Mouse (Mus musculus) neural tube, embryonic 12.5 days (tissue): ENCODE results near the gene Il17rc. TPM values are rescaled to one million over a fixed set of nuclear protein-coding genes. Genes with fewer than 3 reads are reported as not detected.

Experiments used
- ATAC-seq: fragments of 200-750 bp; cut with Nextera tagmentation; 2 replicates; pipeline ENCODE4 v1.8.0; 2017; ENCODE audit warnings: low read depth, mild to moderate bottlenecking, moderate TSS enrichment, moderate library complexity; ENCODE audit not compliant: low FRiP score
- H3K27ac ChIP-seq: fragments of 300-500 bp; sonication (generic); 2 replicates; pipeline ENCODE4 v1.5.1; 2016
- H3K27me3 ChIP-seq: fragments of 300-500 bp; sonication (generic); replicated peaks from 2 replicates; pipeline ENCODE4 v1.6.1; 2016; ENCODE audit warnings: mild to moderate bottlenecking
- H3K36me3 ChIP-seq: fragments of 300-500 bp; sonication (generic); 2 replicates; pipeline ENCODE4 v1.6.1; 2016; ENCODE audit warnings: mild to moderate bottlenecking
- H3K4me1 ChIP-seq: fragments of 300-500 bp; sonication (generic); 2 replicates; pipeline ENCODE4 v1.6.1; 2016
- H3K4me2 ChIP-seq: fragments of 300-500 bp; sonication (generic); replicated peaks from 2 replicates; pipeline ENCODE4 v1.6.1; 2016; ENCODE audit warnings: mild to moderate bottlenecking
- H3K4me3 ChIP-seq: fragments of 300-500 bp; sonication (generic); 2 replicates; pipeline ENCODE4 v1.5.1; 2016
- H3K9ac ChIP-seq: fragments of 300-500 bp; sonication (generic); 2 replicates; pipeline ENCODE4 v1.6.1; 2016; ENCODE audit warnings: mild to moderate bottlenecking
- H3K9me3 ChIP-seq: fragments of 300-500 bp; sonication (generic); 2 replicates; pipeline ENCODE4 v1.6.1; 2016; ENCODE audit warnings: mild to moderate bottlenecking
- WGBS: fragments of 180-500 bp; shearing (Covaris S2); methylation state at CpG from one replicate; pipeline ENCODE4 v1.1.7; 2016; 5-methylcytosine and 5-hydroxymethylcytosine counted together
- polyA plus RNA-seq: library from polyadenylated mRNA; unstranded; fragments of >200 nt; fragmentation: Nextera tagmentation; extraction: Ambion mirVana; gene quantifications from 2 replicates; pipeline ENCODE4 v1.2.1, GENCODE M21; 2016

Il17rc gene
- polyA plus RNA-seq, 1 experiment from 2014 or later = 2.4 TPM

DNA sequence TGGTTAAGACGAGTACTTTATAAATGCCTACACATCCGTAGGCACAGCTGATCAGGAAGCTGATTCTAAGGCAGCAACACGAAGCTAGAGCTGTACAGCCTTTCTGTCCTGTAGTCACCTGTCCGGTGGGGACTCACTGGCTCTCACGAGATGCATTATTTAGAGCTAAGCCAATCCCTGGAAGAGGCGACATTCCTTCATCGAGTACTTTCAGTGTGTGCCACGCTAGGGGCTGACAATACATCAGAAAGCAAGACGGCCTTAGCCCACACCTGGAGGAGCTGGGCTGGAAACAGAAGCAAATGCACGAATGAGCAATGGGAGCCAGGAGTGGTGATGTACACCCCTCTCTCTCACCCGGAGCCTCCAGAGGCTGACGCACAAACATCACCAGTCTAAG lies 34.1 kb upstream of the Il17rc start:
- ATAC-seq = no peak
- H3K27ac ChIP-seq = no peak overlapping the region
- H3K27me3 ChIP-seq = no peaks in the 10 kb centered on the region
- H3K4me1 ChIP-seq = no peaks in the 10 kb centered on the region
- no peak overlapping the region for H3K4me2 ChIP-seq
- H3K36me3 ChIP-seq = no peaks in the 10 kb centered on the region
- H3K9ac ChIP-seq = no peak overlapping the region
- no peak overlapping the region for H3K4me3 ChIP-seq
- H3K9me3 ChIP-seq = no peaks in the 10 kb centered on the region
- 78% methylated on average over 12 of the region's 12 CpGs for WGBS

DNA sequence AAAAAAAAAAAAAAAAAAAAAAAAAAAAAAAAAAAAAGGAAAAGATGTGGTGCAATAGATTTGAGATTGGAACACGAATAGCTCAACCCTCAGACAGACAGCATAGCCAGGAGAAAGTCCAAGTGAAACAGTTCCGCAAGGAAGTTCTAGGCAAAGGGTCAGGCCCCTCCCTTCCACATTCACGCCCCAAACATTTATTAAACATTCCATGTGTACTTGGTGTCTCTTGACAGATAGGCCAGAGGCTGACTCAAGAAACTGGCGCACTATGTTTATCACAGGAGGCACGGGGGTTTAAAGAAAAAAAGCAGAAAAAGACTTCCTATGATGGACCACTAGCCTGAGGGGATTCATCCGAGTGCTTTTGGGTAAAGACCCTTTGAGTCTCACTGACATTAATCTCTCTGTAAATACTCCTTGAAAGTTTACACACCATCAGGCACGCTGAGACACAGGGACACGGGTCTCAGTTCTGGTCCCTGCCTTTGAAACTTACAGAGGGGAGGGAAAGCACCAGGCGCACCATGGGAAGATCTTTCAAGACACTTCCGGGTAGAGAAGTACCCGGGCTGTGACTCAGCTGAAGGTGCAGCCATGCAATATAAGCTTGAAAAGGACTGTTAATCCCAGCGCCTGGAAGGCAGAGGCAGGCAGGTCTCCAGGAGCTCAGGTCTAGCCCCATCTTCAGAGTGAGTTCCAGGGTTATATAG lies 32.4 kb upstream of the Il17rc start:
- Histone ChIP-seq H3K27me3 (no peaks in the 10 kb centered on the region), H3K9me3 (no peaks in the 10 kb centered on the region), H3K36me3 (no peaks in the 10 kb centered on the region), H3K4me1 (peaks cover 6% of the 10 kb centered on the region), H3K9ac (no peak overlapping the region), H3K4me3 (no peak overlapping the region), H3K4me2 (no peak overlapping the region), H3K27ac (no peak overlapping the region)
- no peak for ATAC-seq
- 64% methylated on average over 12 of the region's 12 CpGs for WGBS

DNA sequence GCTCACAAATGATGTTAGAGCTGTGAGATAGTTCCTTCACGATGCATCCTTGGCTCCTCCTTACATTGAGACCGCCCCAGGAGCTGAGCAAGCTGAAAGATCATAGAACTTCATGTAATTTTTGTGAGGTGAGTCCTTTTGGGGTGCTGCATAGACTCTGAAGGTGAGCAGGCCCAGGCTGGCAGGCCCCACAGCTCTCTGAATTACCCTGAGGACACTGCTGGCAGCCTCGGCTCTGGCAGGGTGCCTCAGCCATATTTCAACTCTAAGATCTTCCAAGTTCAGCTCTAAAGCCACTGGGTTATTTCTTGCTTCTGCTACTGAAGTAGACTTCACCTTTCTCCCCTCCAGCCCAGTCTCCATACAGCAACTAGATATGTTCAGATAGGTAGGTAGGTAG lies 30.5 kb upstream of the Il17rc start:
- Histone ChIP-seq H3K4me1 (peaks cover 6% of the 10 kb centered on the region), H3K36me3 (no peaks in the 10 kb centered on the region), H3K27me3 (no peaks in the 10 kb centered on the region), H3K4me2 (no peak overlapping the region), H3K4me3 (no peak overlapping the region), H3K9me3 (no peaks in the 10 kb centered on the region), H3K27ac (no peak overlapping the region), H3K9ac (no peak overlapping the region)
- ATAC-seq = no peak
- WGBS = 84% methylated on average over 3 of the region's 3 CpGs

DNA sequence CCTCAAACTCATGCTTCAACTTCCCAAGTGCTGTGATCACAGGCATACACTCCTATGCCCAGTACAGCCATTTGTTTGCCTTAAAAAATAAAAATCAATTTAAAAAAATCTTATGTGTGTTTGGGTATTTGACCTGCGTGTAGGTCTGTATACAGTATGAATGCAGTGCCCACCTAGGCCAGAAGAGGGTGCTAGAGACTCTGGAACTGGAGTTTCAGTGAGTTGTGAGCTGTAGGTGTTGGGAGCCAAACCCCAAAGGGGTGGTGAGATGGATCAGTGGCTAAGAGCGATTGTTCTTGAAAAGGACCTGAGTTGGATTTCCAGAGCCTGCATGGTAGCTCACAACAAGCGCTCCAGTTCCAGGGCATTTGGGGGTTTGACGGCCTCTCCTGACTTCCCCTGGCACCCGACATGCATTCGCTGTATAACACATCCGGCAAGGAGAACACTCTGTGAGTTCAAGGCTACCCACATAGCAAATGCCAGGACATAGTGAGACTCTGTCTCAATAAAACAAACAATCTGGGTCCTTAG lies 30.0 kb upstream of the Il17rc start:
- peak; percentile 22; the same call in 1 of the 2 replicates for ATAC-seq

DNA sequence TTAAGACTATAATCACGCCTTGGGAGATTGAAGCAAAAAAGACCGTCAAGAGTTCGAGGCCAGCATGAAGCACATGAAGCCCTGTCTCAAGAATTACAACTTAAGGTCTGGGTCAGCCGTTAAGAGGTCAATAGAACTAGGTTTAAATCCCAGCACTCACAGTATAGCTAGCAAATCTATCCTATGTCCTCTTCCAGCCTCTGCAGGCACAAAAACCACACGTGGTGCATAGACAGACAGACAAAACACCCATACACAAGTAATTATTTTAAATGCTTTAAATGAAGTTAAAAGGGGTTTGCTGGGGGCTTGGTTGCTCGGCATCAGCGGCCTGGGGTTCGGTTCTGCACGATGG lies 29.2 kb upstream of the Il17rc start:
- Histone ChIP-seq H3K4me3 (peak overlapping the region; percentile 85), H3K9ac (peak overlapping the region; percentile 86), H3K27ac (no peak overlapping the region), H3K4me1 (peaks cover 6% of the 10 kb centered on the region), H3K4me2 (peak overlapping the region; percentile 89), H3K9me3 (no peaks in the 10 kb centered on the region), H3K27me3 (no peaks in the 10 kb centered on the region), H3K36me3 (peaks cover 9% of the 10 kb centered on the region)
- ATAC-seq = peak; percentile 55
- WGBS = 43% methylated on average over 9 of the region's 9 CpGs

More for the DNA sequence above, 30.0 kb upstream of the Il17rc start:
- Histone ChIP-seq H3K27me3 (no peaks in the 10 kb centered on the region), H3K4me3 (no peak overlapping the region), H3K27ac (no peak overlapping the region), H3K9ac (no peak overlapping the region), H3K4me1 (peaks cover 6% of the 10 kb centered on the region), H3K9me3 (no peaks in the 10 kb centered on the region), H3K4me2 (no peak overlapping the region), H3K36me3 (peaks cover under 1% of the 10 kb centered on the region; the same call in 1 of the 2 replicates)
- WGBS = 54% methylated on average over 7 of the region's 7 CpGs

DNA sequence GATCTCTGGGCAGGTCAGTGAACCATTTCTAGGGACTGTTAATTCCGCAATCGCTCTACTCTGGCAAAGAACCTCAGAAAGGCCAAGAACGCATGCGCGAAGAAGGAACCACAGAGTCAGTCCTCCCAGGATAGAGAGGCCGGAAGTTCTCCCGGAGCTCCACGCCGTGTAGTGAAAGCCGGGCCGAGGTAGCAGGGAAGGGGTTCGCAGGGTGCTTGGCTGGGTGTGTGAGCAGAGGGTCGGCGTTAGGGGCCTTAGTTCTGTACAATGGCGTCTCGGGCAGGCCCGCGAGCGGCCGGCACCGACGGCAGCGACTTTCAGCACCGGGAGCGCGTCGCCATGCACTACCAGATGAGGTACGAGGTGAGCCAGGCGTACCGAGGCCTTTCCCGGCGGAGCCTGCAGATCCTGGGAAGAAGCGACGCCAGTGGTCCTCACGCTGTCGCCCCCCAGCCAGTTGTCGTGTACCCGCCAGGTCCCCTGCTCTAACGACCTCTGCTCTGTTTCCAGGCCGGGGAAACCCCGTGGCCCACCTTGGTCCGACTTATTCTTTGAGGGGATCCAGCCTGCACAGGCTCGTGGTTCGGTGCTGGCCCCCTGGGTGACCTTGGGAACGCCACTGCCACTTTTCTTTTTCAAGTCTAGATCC lies 28.7 kb upstream of the Il17rc start, which contains the start of gene Jagn1:
Gene Jagn1 (plus strand): TSS at position 128 of the 649 bp plus-strand sequence.
- ATAC-seq = peak; percentile 89
- no peak within 1 kb of the TSS for H3K27ac ChIP-seq
- H3K4me1 ChIP-seq = peaks cover 6% of the 10 kb centered on the region
- peak within 1 kb of the TSS; percentile 86 for H3K9ac ChIP-seq
- H3K4me3 ChIP-seq = peak within 1 kb of the TSS; percentile 85
- under 1% methylated on average over 45 of the region's 45 CpGs for WGBS
- H3K27me3 ChIP-seq = no peaks in the 10 kb centered on the region
- no peaks in the 10 kb centered on the region for H3K9me3 ChIP-seq
- H3K4me2 ChIP-seq = peak within 1 kb of the TSS; percentile 89
- H3K36me3 ChIP-seq = peaks cover 14% of the 10 kb centered on the region

DNA sequence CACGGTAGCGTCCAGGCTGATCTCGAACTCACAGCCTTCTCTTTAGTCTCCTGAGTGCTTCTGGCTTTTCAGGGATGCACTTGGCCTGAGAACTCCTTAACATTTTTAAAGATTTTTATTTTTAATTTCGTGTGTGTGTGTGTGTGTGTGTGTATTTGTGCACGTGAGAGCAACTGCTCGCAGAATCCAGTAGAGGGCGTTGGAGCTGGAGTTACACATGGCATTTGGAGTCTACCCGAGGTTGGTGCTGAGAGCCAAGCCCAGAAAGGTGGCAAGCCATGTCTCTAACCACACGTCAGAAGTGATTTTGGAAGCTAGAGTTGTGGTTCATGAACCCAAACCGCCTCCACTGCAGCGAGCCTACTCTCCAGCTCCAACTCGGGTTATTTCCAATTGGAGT lies 28.1 kb upstream of the Il17rc start:
- H3K4me3 ChIP-seq = peak overlapping the region; percentile 85
- 49% methylated on average over 12 of the region's 12 CpGs for WGBS
- no peak for ATAC-seq
- peaks cover 6% of the 10 kb centered on the region for H3K4me1 ChIP-seq
- no peaks in the 10 kb centered on the region for H3K27me3 ChIP-seq
- H3K36me3 ChIP-seq = peaks cover 20% of the 10 kb centered on the region
- no peak overlapping the region for H3K27ac ChIP-seq
- H3K4me2 ChIP-seq = peak overlapping the region; percentile 89
- no peaks in the 10 kb centered on the region for H3K9me3 ChIP-seq
- H3K9ac ChIP-seq = peak overlapping the region; percentile 86

DNA sequence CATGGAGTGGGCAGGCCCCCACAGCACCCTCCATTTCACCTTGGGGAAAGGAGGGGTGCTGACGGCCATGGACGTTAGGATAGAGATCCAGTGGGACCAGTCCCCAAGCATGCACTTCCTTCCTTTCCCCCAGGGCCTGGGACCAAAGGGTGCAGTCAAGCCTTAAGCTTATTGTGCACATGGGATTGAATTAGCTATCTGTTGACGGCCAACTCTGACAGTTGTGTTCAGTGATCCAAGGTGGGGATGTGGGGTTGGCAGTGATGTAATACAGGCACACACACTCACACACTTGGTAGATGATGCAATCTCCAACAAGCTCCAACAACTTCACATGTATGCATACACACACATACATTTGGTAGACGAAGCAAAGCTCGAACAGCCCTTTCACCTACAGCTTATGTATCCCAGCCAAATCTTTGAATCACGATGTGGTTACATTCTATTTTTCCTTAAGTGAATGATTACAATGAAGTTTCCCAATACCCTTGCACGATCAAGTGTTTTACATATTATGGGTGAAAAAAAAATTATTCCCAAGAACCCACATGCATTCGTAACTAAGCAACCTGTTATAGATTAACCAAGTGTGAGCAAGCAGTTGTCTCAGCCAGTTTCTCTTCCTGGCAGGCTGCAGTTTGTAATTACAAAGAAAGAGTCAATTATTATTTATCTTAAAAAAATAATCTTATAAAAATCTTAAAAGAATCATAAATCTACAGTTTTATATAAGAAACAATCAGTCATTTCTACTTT lies 26.8 kb upstream of the Il17rc start:
- WGBS = 91% methylated on average over 8 of the region's 8 CpGs
- Histone ChIP-seq H3K4me3 (no peak overlapping the region), H3K9ac (no peak overlapping the region), H3K4me1 (peaks cover 6% of the 10 kb centered on the region), H3K27me3 (no peaks in the 10 kb centered on the region), H3K9me3 (no peaks in the 10 kb centered on the region), H3K4me2 (no peak overlapping the region), H3K36me3 (peaks cover 32% of the 10 kb centered on the region), H3K27ac (no peak overlapping the region)
- no peak for ATAC-seq

DNA sequence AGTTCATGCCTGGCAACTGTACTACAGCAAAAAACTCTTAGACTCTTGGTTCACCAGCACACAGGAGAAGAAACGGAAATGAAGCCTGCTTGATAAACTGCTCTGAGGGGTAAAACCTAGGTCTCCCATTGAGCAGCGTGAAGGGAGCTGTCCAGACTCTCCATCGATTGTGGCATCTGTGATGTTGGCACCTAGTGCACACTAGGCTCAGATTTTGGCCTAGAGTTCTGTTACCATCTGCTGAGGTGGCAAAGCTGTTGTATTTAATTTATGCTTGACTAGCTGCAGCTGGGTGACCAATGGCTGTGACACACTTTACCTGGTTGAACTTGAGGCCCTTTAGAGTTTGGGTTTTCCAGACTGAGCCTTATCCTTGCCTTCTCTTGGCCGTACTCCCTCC lies 23.6 kb upstream of the Il17rc start:
- WGBS = 94% methylated on average over 4 of the region's 4 CpGs
- Histone ChIP-seq H3K4me1 (peaks cover 6% of the 10 kb centered on the region), H3K4me2 (no peak overlapping the region), H3K9ac (no peak overlapping the region), H3K27me3 (no peaks in the 10 kb centered on the region), H3K27ac (no peak overlapping the region), H3K9me3 (no peaks in the 10 kb centered on the region), H3K4me3 (no peak overlapping the region), H3K36me3 (peaks cover 32% of the 10 kb centered on the region)
- no peak for ATAC-seq

DNA sequence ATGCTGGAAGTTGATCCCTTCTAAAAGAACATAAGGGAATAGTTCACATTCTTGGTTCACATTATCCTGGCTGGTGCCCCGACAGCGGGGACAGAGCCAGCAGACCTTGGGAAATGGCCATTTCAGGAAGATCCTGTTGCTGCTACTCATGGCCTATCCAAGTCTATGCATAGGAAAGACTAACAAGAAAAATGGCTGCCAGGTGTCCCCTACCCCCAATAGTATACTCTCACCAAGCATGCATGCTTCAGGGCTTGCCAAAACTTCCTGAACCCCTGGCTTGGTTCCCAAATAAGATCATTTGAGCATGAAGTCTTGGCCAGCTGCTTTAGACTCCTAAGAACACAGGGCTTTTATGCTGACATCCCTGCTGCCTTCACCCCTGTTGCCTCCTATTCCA lies 19.4 kb upstream of the Il17rc start:
- no peak for ATAC-seq
- no peak overlapping the region for H3K9ac ChIP-seq
- H3K36me3 ChIP-seq = peaks cover 25% of the 10 kb centered on the region
- WGBS = 80% methylated on average over 2 of the region's 2 CpGs
- no peak overlapping the region for H3K27ac ChIP-seq
- H3K4me3 ChIP-seq = no peak overlapping the region
- no peaks in the 10 kb centered on the region for H3K9me3 ChIP-seq
- no peaks in the 10 kb centered on the region for H3K27me3 ChIP-seq
- H3K4me2 ChIP-seq = no peak overlapping the region
- H3K4me1 ChIP-seq = no peaks in the 10 kb centered on the region

DNA sequence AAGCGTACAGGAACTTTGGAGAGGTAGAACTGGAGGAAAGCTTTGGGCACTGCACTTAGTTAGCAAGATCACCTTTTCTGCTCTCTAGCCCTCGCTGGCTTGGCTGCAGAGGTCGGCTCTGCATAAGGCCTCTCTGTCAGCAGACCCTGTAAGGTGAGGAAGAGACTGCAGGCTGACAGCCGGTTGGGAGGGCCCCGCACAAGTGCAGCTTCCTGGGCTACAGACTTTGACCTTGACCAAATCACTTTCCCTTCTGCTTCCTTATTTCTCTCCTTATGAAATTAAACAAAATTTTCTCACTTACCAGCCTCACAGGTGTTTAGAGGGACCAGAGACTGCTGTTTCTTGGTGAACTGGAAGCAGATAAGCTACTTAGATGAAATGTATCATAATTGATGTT lies 16.2 kb upstream of the Il17rc start:
- no peaks in the 10 kb centered on the region for H3K9me3 ChIP-seq
- no peak overlapping the region for H3K4me2 ChIP-seq
- no peak overlapping the region for H3K27ac ChIP-seq
- ATAC-seq = no peak
- no peaks in the 10 kb centered on the region for H3K36me3 ChIP-seq
- whole genome bisulfite sequencing = 71% methylated on average over 5 of the region's 5 CpGs
- no peak overlapping the region for H3K9ac ChIP-seq
- no peaks in the 10 kb centered on the region for H3K4me1 ChIP-seq
- H3K27me3 ChIP-seq = no peaks in the 10 kb centered on the region
- no peak overlapping the region for H3K4me3 ChIP-seq

DNA sequence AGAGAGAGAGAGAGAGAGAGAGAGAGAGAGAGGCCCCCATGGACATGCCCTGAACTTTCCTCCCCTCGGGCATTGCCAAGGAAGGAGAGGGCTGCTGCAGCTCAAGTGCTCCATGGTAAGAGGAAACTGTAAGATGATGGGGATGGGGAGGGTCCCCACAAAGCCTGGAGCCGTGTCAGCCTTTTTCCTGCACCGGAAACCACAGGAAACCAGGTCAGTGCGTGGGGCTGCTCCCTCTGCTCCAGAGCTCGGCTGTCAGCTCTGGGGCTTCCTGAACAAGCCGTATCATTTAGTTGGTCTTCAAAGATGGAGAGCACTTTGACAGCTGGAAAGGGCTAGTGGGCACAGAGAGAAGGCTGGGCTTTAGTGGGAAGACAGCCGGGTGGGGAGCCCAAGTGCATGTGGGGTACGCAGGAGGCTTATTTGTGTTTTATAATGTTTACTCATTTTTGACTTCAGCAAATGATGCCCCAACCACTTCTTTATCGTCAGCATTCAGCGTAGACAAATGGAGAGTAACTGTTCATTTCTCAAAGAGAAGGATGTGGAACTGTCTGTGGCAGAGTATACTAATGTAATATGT lies 13.2 kb upstream of the Il17rc start, which contains the start of gene Il17re:
Gene Il17re (plus strand): TSS at position 533 of the 583 bp plus-strand sequence.
- Histone ChIP-seq H3K27ac (no peak within 1 kb of the TSS), H3K4me1 (no peaks in the 10 kb centered on the region), H3K4me2 (no peak within 1 kb of the TSS), H3K27me3 (no peaks in the 10 kb centered on the region), H3K9me3 (no peaks in the 10 kb centered on the region), H3K9ac (no peak within 1 kb of the TSS), H3K36me3 (no peaks in the 10 kb centered on the region), H3K4me3 (no peak within 1 kb of the TSS)
- 83% methylated on average over 10 of the region's 10 CpGs for WGBS
- no peak for ATAC-seq
